Mouse (Mus musculus): ENCODE data around the gene Slc39a11. TPM values are rescaled to one million over a fixed set of nuclear protein-coding genes. Genes with fewer than 3 reads are reported as not detected.
A peak's percentile ranks its signal among the peaks of the same experiment; 100 is the strongest.

Slc39a11 gene
- 11.9 and 16.2 TPM in 2 replicates for polyA plus RNA-seq (2015; fragmentation: Nextera tagmentation; extraction: Ambion mirVana)

GRCm38 (mm10) chr11:113649353-113650210 is at the start of gene Slc39a11:
TSS of gene Slc39a11 (minus strand) at chr11:113650079.
- no peaks in the 10 kb centered on the region for H3K27me3 ChIP-seq (ENCODE audit: control insufficient read depth, insufficient read depth, low read length)
- WGBS, result under 1% methylated on average over 88 of the region's 91 CpGs
- H3K9ac ChIP-seq (ENCODE audit: low read length), result peak within 1 kb of the TSS; percentile 93
- peaks cover 9% of the 10 kb centered on the region for H3K4me1 ChIP-seq (ENCODE audit: control insufficient read depth, insufficient read depth, low read length)
- H3K27ac ChIP-seq (ENCODE audit: low read length), result peak within 1 kb of the TSS; percentile 80
- peak; percentile 87 for ATAC-seq (replicated peaks; ENCODE audit: extremely low read depth, insufficient read depth, low FRiP score)
- peaks cover 23% of the 10 kb centered on the region for H3K36me3 ChIP-seq (ENCODE audit: control insufficient read depth, insufficient read depth)
- H3K4me3 ChIP-seq (ENCODE audit: low read length), result peak within 1 kb of the TSS; percentile 85
- H3K9me3 ChIP-seq (replicated peaks; ENCODE audit: control insufficient read depth, low read length), result no peaks in the 10 kb centered on the region
- H3K4me2 ChIP-seq (ENCODE audit: low read depth, low read length), result peak within 1 kb of the TSS; percentile 90

GRCm38 (mm10) chr11:113699643-113700042 is 49.8 kb upstream of the Slc39a11 start:
- Histone ChIP-seq H3K27me3 (ENCODE audit: control insufficient read depth, insufficient read depth, low read length) (no peaks in the 10 kb centered on the region), H3K9ac (ENCODE audit: low read length) (no peak overlapping the region), H3K36me3 (ENCODE audit: control insufficient read depth, insufficient read depth) (peaks cover 19% of the 10 kb centered on the region), H3K9me3 (replicated peaks; ENCODE audit: control insufficient read depth, low read length) (0 out of 2 replicates have a peak, but pooled peaks cover 2% of the 10 kb centered on the region), H3K4me3 (ENCODE audit: low read length) (no peak overlapping the region), H3K4me2 (ENCODE audit: low read depth, low read length) (no peak overlapping the region), H3K4me1 (ENCODE audit: control insufficient read depth, insufficient read depth, low read length) (no peaks in the 10 kb centered on the region), H3K27ac (ENCODE audit: low read length) (no peak overlapping the region)
- WGBS, result 84% methylated on average over 7 of the region's 7 CpGs
- ATAC-seq (replicated peaks; ENCODE audit: extremely low read depth, insufficient read depth, low FRiP score), result no peak

- Histone ChIP-seq H3K4me3 (ENCODE audit: low read length) (no peak overlapping the region), H3K27me3 (ENCODE audit: control insufficient read depth, insufficient read depth, low read length) (no peaks in the 10 kb centered on the region), H3K27ac (ENCODE audit: low read length) (no peak overlapping the region), H3K9me3 (replicated peaks; ENCODE audit: control insufficient read depth, low read length) (0 out of 2 replicates have a peak, but pooled peaks cover 2% of the 10 kb centered on the region), H3K4me2 (ENCODE audit: low read depth, low read length) (no peak overlapping the region), H3K4me1 (ENCODE audit: control insufficient read depth, insufficient read depth, low read length) (no peaks in the 10 kb centered on the region), H3K9ac (ENCODE audit: low read length) (no peak overlapping the region), H3K36me3 (ENCODE audit: control insufficient read depth, insufficient read depth) (peaks cover 28% of the 10 kb centered on the region)
- ATAC-seq (replicated peaks; ENCODE audit: extremely low read depth, insufficient read depth, low FRiP score), result no peak
- 71% methylated on average over 12 of the region's 12 CpGs for WGBS
Measured at GRCm38 (mm10) chr11:113698013-113698545, 48.2 kb upstream of the Slc39a11 start.

- Histone ChIP-seq H3K36me3 (ENCODE audit: control insufficient read depth, insufficient read depth) (peaks cover 30% of the 10 kb centered on the region), H3K27ac (ENCODE audit: low read length) (no peak overlapping the region), H3K9me3 (replicated peaks; ENCODE audit: control insufficient read depth, low read length) (0 out of 2 replicates have a peak, but pooled peaks cover 2% of the 10 kb centered on the region), H3K27me3 (ENCODE audit: control insufficient read depth, insufficient read depth, low read length) (no peaks in the 10 kb centered on the region), H3K4me2 (ENCODE audit: low read depth, low read length) (no peak overlapping the region), H3K4me1 (ENCODE audit: control insufficient read depth, insufficient read depth, low read length) (no peaks in the 10 kb centered on the region), H3K4me3 (ENCODE audit: low read length) (no peak overlapping the region), H3K9ac (ENCODE audit: low read length) (no peak overlapping the region)
- ATAC-seq (replicated peaks; ENCODE audit: extremely low read depth, insufficient read depth, low FRiP score), result no peak
- 70% methylated on average over 5 of the region's 5 CpGs for WGBS
Measured at GRCm38 (mm10) chr11:113697571-113697970, 47.7 kb upstream of the Slc39a11 start.

GRCm38 (mm10) chr11:113691851-113692250 is 42.0 kb upstream of the Slc39a11 start:
- ATAC-seq (replicated peaks; ENCODE audit: extremely low read depth, insufficient read depth, low FRiP score), result no peak
- Histone ChIP-seq H3K4me3 (ENCODE audit: low read length) (no peak overlapping the region), H3K27ac (ENCODE audit: low read length) (no peak overlapping the region), H3K4me2 (ENCODE audit: low read depth, low read length) (no peak overlapping the region), H3K36me3 (ENCODE audit: control insufficient read depth, insufficient read depth) (peaks cover 58% of the 10 kb centered on the region), H3K4me1 (ENCODE audit: control insufficient read depth, insufficient read depth, low read length) (peaks cover 2% of the 10 kb centered on the region; the same call in 1 of the 2 replicates), H3K9ac (ENCODE audit: low read length) (no peak overlapping the region), H3K27me3 (ENCODE audit: control insufficient read depth, insufficient read depth, low read length) (no peaks in the 10 kb centered on the region), H3K9me3 (replicated peaks; ENCODE audit: control insufficient read depth, low read length) (0 out of 2 replicates have a peak, but pooled peaks cover 2% of the 10 kb centered on the region)
- WGBS, result 64% methylated on average over 3 of the region's 3 CpGs

GRCm38 (mm10) chr11:113691318-113691717 is 41.4 kb upstream of the Slc39a11 start:
- Histone ChIP-seq H3K4me3 (ENCODE audit: low read length) (no peak overlapping the region), H3K27me3 (ENCODE audit: control insufficient read depth, insufficient read depth, low read length) (no peaks in the 10 kb centered on the region), H3K9me3 (replicated peaks; ENCODE audit: control insufficient read depth, low read length) (0 out of 2 replicates have a peak, but pooled peaks cover 2% of the 10 kb centered on the region), H3K4me2 (ENCODE audit: low read depth, low read length) (no peak overlapping the region), H3K4me1 (ENCODE audit: control insufficient read depth, insufficient read depth, low read length) (peaks cover 7% of the 10 kb centered on the region; the same call in 1 of the 2 replicates), H3K27ac (ENCODE audit: low read length) (no peak overlapping the region), H3K9ac (ENCODE audit: low read length) (no peak overlapping the region), H3K36me3 (ENCODE audit: control insufficient read depth, insufficient read depth) (peaks cover 53% of the 10 kb centered on the region)
- ATAC-seq (replicated peaks; ENCODE audit: extremely low read depth, insufficient read depth, low FRiP score), result no peak
- 86% methylated on average over 5 of the region's 5 CpGs for WGBS

GRCm38 (mm10) chr11:113690506-113690905 is 40.6 kb upstream of the Slc39a11 start:
- H3K36me3 ChIP-seq (ENCODE audit: control insufficient read depth, insufficient read depth), result peaks cover 48% of the 10 kb centered on the region
- no peak for ATAC-seq (replicated peaks; ENCODE audit: extremely low read depth, insufficient read depth, low FRiP score)
- H3K27me3 ChIP-seq (ENCODE audit: control insufficient read depth, insufficient read depth, low read length), result no peaks in the 10 kb centered on the region
- H3K27ac ChIP-seq (ENCODE audit: low read length), result no peak overlapping the region
- H3K4me2 ChIP-seq (ENCODE audit: low read depth, low read length), result no peak overlapping the region
- no peak overlapping the region for H3K4me3 ChIP-seq (ENCODE audit: low read length)
- no peak overlapping the region for H3K9ac ChIP-seq (ENCODE audit: low read length)
- WGBS, result 87% methylated on average over 12 of the region's 12 CpGs
- H3K9me3 ChIP-seq (replicated peaks; ENCODE audit: control insufficient read depth, low read length), result 0 out of 2 replicates have a peak, but pooled peaks cover 2% of the 10 kb centered on the region
- peaks cover 10% of the 10 kb centered on the region; the same call in 1 of the 2 replicates for H3K4me1 ChIP-seq (ENCODE audit: control insufficient read depth, insufficient read depth, low read length)

- 70% methylated on average over 2 of the region's 2 CpGs for WGBS
- Histone ChIP-seq H3K9me3 (replicated peaks; ENCODE audit: control insufficient read depth, low read length) (no peaks in the 10 kb centered on the region), H3K4me2 (ENCODE audit: low read depth, low read length) (no peak overlapping the region), H3K36me3 (ENCODE audit: control insufficient read depth, insufficient read depth) (peaks cover 26% of the 10 kb centered on the region), H3K4me3 (ENCODE audit: low read length) (no peak overlapping the region), H3K27me3 (ENCODE audit: control insufficient read depth, insufficient read depth, low read length) (no peaks in the 10 kb centered on the region), H3K27ac (ENCODE audit: low read length) (no peak overlapping the region), H3K9ac (ENCODE audit: low read length) (no peak overlapping the region), H3K4me1 (ENCODE audit: control insufficient read depth, insufficient read depth, low read length) (peaks cover 23% of the 10 kb centered on the region)
- no peak for ATAC-seq (replicated peaks; ENCODE audit: extremely low read depth, insufficient read depth, low FRiP score)
Measured at GRCm38 (mm10) chr11:113687031-113687430, 37.2 kb upstream of the Slc39a11 start.

Data from heart, embryonic 16.5 days (tissue).